Mouse (Mus musculus) kidney, postnatal 14 days (tissue): ENCODE measurements around the gene Cxcr5.
A peak's percentile ranks its signal among the peaks of the same experiment; 100 is the strongest.

ENCODE experiments used
- DNase-seq: peaks from one replicate; pipeline ENCODE4 v3.0.0; 2022; ENCODE audit warnings: mixed read lengths

Cxcr5 gene

GRCm38 (mm10) chr9:44508721-44509486 lies 52.8 kb downstream of the Cxcr5 start:
- DNase-seq: peak; percentile 20

GRCm38 (mm10) chr9:44508124-44508619 lies 53.5 kb downstream of the Cxcr5 start:
- DNase-seq: no peak

- DNase-seq: no peak
Observed at GRCm38 (mm10) chr9:44507345-44507744, 54.3 kb downstream of the Cxcr5 start.

- no peak for DNase-seq
Observed at GRCm38 (mm10) chr9:44506566-44506965, 55.1 kb downstream of the Cxcr5 start.

DNA sequence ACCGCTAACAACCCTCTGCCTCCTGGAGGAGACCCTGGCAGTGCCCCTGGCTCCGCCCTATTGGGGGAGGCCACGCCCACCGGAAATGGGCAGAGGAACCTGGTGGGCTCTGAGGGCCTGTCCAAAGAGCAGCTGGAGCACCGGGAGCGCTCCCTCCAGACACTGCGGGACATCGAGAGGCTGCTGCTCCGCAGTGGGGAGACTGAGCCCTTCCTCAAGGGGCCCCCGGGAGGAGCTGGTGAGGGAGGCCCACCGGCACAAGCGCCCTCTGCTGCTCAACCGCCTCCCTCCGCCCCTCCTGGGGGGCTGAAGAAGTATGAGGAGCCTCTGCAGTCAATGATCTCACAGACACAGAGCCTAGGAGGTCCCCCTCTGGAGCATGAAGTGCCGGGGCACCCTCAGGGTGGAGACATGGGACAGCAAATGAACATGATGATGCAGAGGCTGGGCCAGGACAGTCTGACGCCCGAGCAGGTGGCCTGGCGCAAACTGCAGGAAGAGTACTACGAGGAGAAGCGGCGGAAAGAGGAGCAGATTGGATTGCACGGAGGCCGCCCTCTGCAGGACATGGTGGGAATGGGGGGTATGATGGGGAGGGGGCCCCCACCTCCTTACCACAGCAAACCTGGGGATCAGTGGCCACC lies 55.7 kb downstream of the Cxcr5 start:
- DNase-seq: no peak

GRCm38 (mm10) chr9:44504893-44505823 lies 56.5 kb downstream of the Cxcr5 start:
- peak; percentile 51 for DNase-seq

DNA sequence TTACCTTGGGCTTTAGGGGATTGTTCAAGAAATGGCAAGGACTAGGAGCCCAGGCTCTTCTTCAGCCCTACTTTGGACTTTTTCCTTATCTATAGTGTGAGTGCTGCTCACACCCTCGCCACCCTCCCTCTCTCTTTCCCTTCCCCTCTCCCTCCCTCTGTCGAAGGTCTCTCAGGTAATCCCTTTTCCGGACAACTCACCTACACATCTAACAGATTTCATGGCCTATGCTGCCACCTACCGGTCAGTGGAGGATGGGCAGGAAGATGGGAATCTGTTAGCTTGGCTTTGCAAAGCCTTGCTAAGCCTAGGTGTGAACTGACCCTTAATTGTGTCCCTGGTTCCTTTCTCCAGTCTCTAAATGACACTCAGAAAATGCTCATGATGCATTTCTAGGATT lies 59.7 kb downstream of the Cxcr5 start:
- DNase-seq: peak; percentile 90

- DNase-seq: peak; percentile 32
Observed at GRCm38 (mm10) chr9:44501206-44501879, 60.3 kb downstream of the Cxcr5 start.

DNA sequence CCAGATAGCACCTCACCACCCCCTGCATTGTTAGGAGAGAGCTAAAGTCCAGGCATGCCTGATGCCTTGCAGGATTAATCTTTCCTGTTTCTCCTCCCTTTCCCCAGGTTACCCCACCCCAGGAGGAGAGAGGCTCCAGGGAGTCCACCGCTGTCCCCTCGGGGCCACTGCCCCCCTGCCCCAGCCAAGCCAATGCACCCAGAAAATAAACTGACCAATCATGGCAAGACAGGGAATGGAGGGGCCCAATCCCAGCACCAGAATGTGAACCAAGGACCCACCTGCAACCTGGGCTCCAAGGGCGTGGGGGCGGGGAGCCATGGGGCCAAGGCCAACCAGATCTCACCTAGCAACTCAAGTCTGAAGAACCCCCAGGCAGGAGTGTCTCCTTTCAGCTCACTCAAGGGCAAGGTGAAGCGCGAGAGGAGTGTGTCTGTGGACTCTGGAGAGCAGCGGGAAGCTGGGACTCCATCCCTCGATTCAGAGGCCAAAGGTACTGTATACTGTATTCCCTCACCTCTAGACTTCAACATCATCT lies 61.0 kb downstream of the Cxcr5 start:
- DNase-seq: peak; percentile 21

- DNase-seq: no peak
Observed at GRCm38 (mm10) chr9:44500163-44500533, 61.5 kb downstream of the Cxcr5 start.

- peak; percentile 60 for DNase-seq
Observed at GRCm38 (mm10) chr9:44499356-44500162, 62.1 kb downstream of the Cxcr5 start.

GRCm38 (mm10) chr9:44498421-44499355 lies 63.0 kb downstream of the Cxcr5 start:
- peak; percentile 88 for DNase-seq

DNA sequence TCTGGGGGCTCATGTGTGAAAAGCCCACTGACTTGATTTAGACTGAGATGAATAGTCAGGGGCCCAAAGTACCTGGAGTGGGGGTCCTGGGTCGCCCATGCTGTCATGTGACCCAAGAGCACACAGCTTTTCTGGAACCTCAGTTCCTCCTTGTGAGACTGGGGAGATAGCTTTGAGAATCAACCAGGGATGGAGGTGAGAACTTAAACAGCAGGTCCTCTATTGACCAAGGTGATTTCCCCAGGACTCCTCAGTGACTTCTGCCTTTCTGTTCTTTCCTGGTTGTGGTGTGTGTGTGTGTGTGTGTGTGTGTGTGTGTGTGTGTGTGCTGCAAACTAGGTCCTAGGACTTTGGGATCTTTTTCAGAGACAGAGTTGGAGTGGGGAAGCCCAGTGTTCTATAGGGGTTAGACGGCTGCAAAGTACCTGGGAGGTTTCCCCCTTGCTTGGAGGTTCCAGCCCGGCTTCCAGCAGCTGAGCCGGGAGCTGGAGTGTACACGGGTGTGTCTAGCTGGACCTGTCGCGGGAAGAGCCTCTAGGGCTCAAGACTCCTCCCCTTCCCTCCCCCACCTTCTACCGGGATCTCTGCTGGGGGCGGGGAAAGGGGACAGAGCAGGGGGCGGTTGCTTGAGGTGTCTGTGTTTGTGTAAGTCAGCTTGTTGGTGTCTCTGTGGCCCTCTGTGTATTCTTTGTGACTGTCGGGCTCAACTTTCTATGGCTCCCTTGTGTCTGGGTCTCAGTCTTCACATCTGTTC lies 63.9 kb downstream of the Cxcr5 start:
- DNase-seq: peak; percentile 73

DNA sequence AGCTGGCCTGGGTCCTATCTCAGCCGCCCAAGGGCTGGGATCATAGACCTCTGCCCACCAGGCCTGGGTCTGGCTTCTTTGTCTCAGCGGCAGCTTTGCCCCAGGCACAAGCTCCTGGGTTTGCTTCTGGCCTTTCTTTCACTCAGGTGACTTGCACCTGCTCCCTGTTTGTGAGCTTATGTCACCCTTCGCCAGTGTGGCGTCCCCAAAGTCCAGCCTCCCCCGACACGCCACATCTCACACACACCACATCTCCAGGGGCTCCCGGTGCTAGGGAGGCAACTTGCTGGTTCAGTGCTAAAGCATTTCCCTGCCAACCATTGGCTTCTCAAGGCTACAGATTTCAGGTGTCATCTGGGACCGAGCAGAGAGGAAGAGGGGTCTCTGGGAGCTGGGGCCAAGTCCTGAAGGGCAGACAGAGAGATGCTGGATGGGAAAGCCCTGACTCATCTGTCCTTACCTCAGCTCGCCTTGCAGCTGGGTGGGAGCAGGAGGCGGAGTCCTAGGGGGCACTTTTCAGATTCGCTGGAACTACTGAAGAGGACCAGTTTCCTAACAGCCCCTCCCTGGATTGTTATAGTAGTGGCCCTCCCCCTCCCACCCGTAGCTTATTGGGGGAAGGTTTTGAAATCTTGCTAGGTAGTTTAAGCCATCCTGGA lies 64.7 kb downstream of the Cxcr5 start:
- DNase-seq: no peak

DNA sequence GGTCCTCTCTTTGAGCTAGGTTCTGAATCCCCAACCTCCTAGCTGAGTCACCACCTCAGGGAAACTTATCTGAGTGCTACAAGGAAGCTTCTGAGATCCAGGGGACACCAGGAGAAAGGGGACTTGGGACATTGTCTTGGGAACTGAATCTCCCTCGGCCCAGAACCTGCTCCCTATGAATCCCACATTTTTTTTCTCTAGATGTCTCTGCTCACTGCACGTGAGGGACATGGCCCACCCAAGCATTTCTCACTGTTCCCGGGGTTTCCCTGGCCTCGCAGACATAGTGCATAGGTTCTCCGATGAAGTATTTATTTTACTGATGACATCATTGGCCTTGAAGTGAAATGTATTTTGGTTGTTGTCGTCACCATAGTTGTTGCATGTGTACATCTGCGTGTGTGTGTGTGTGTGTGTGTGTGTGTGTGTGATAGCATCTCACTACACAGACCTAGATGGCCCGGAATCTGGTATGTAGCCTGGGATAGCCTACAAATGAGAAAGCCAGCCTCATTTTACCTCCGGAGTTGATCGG lies 65.8 kb downstream of the Cxcr5 start:
- DNase-seq: no peak

- peak; percentile 48 for DNase-seq
Observed at GRCm38 (mm10) chr9:44494863-44495809, 66.5 kb downstream of the Cxcr5 start.

GRCm38 (mm10) chr9:44494261-44494862 lies 67.3 kb downstream of the Cxcr5 start:
- DNase-seq: peak; percentile 63
